Mouse (Mus musculus) neural tube, embryonic 13.5 days (tissue): Measurements from ENCODE around the gene 2010300C02Rik. TPM values are rescaled to one million over a fixed set of nuclear protein-coding genes. Genes with fewer than 3 reads are reported as not detected.

Experiments used
- ATAC-seq: fragments of 200-750 bp; cut with Nextera tagmentation; 2 replicates; pipeline ENCODE4 v1.8.0; 2017; ENCODE audit warnings: low read depth, mild to moderate bottlenecking, moderate TSS enrichment, moderate library complexity
- H3K27ac ChIP-seq: fragments of 300-500 bp; sonication (generic); replicated peaks from 2 replicates; pipeline ENCODE4 v1.5.1; 2015; ENCODE audit warnings: moderate library complexity, mild to moderate bottlenecking, inconsistent platforms
- H3K27me3 ChIP-seq: fragments of 300-500 bp; sonication (generic); 2 replicates; pipeline ENCODE4 v1.6.1; 2015; ENCODE audit warnings: mild to moderate bottlenecking, inconsistent platforms
- H3K36me3 ChIP-seq: fragments of 300-500 bp; sonication (generic); 2 replicates; pipeline ENCODE4 v1.6.1; 2015; ENCODE audit warnings: mild to moderate bottlenecking, inconsistent platforms
- H3K4me1 ChIP-seq: fragments of 300-500 bp; sonication (generic); replicated peaks from 2 replicates; pipeline ENCODE4 v1.6.1; 2015; ENCODE audit warnings: inconsistent platforms
- H3K4me2 ChIP-seq: fragments of 300-500 bp; sonication (generic); 2 replicates; pipeline ENCODE4 v1.6.1; 2015; ENCODE audit warnings: inconsistent platforms, mild to moderate bottlenecking, moderate library complexity
- H3K4me3 ChIP-seq: fragments of 300-500 bp; sonication (generic); 2 replicates; pipeline ENCODE4 v1.5.1; 2015; ENCODE audit warnings: mild to moderate bottlenecking, inconsistent platforms
- H3K9ac ChIP-seq: fragments of 300-500 bp; sonication (generic); 2 replicates; pipeline ENCODE4 v1.6.1; 2015; ENCODE audit warnings: moderate library complexity, mild to moderate bottlenecking, inconsistent platforms
- H3K9me3 ChIP-seq: fragments of 300-500 bp; sonication (generic); 2 replicates; pipeline ENCODE4 v1.6.1; 2016; ENCODE audit warnings: inconsistent platforms
- WGBS: fragments of 180-500 bp; shearing (Covaris S2); methylation state at CpG from one replicate; pipeline ENCODE4 v1.1.7; 2015; 5-methylcytosine and 5-hydroxymethylcytosine counted together
- polyA plus RNA-seq: library from polyadenylated mRNA; unstranded; fragments of >200 nt; fragmentation: Nextera tagmentation; extraction: Ambion mirVana; gene quantifications from 2 replicates; pipeline ENCODE4 v1.2.1, GENCODE M21; 2015

Gene 2010300C02Rik
- polyA plus RNA-seq, 1 experiment from 2014 or later = 1.5 TPM

GRCm38 (mm10) chr1:37653992-37654391, 65.9 kb downstream of the 2010300C02Rik start:
- Histone ChIP-seq H3K36me3 (no peaks in the 10 kb centered on the region), H3K9ac (no peak overlapping the region), H3K4me3 (no peak overlapping the region), H3K27me3 (no peaks in the 10 kb centered on the region), H3K9me3 (0 out of 2 replicates have a peak, but pooled peaks cover 9% of the 10 kb centered on the region), H3K4me2 (no peak overlapping the region), H3K27ac (no peak overlapping the region), H3K4me1 (no peaks in the 10 kb centered on the region)
- ATAC-seq = no peak
- 80% methylated on average over 5 of the region's 5 CpGs for WGBS

- 91% methylated on average over 10 of the region's 10 CpGs for WGBS
- H3K4me2 ChIP-seq = no peak overlapping the region
- H3K27ac ChIP-seq = no peak overlapping the region
- no peaks in the 10 kb centered on the region for H3K27me3 ChIP-seq
- H3K4me1 ChIP-seq = no peaks in the 10 kb centered on the region
- no peak for ATAC-seq
- no peak overlapping the region for H3K4me3 ChIP-seq
- no peak overlapping the region for H3K9ac ChIP-seq
- no peaks in the 10 kb centered on the region for H3K9me3 ChIP-seq
- no peaks in the 10 kb centered on the region for H3K36me3 ChIP-seq
Observed at GRCm38 (mm10) chr1:37647066-37647465, 72.8 kb downstream of the 2010300C02Rik start.

DNA sequence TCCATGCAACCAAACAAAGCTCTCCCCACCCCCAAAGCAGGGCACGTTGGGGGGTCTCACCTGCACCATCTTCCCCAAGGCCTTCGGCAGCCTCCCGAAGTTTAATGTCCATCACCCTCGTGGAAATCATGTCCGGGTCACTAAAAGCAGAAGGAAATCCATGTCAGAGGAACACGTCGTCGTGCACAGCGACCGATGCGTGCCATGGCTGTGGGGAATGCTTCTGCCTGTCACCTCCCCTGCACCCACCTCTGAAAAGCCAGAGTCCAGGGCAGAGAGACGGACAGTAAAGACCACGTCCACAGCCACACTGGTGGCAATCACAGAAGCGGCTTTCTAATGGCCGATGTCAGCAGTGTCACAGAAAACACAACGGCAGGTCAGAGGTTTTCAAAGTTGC, 75.4 kb downstream of the 2010300C02Rik start:
- no peak for ATAC-seq
- 92% methylated on average over 16 of the region's 16 CpGs for WGBS
- Histone ChIP-seq H3K27me3 (no peaks in the 10 kb centered on the region), H3K27ac (no peak overlapping the region), H3K9me3 (no peaks in the 10 kb centered on the region), H3K4me3 (no peak overlapping the region), H3K4me2 (no peak overlapping the region), H3K9ac (no peak overlapping the region), H3K4me1 (peaks cover under 1% of the 10 kb centered on the region; the same call in 1 of the 2 replicates), H3K36me3 (no peaks in the 10 kb centered on the region)

DNA sequence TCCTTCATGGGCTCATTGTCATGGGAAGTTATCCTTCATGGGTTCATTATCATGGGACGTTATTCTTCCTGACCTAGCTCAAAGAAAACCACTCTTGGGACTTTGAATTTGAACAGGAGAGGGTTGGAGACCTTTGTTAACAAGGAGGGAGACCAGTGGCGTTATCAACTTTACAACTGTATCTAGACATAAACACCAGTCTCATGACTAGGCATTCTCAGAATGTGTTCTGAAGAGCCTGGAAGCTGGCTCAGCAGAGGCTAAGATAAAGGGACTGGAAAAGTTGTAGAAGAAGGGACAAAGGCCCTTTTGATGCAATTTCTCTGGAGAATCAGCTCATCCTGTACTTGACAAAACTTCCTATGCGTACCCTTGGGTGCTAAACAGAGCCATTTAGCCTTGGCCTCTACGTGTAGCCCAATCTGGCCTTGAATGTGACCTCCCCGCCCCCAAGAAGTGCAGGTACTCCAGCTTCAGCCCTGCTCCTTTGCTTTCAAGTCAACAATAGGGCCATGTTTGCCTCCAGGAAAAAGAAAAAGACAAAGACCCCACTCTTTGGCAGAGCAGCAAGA, 76.0 kb downstream of the 2010300C02Rik start:
- Histone ChIP-seq H3K36me3 (no peaks in the 10 kb centered on the region), H3K4me1 (peaks cover 6% of the 10 kb centered on the region), H3K27ac (no peak overlapping the region), H3K27me3 (no peaks in the 10 kb centered on the region), H3K9ac (no peak overlapping the region), H3K9me3 (no peaks in the 10 kb centered on the region), H3K4me3 (no peak overlapping the region), H3K4me2 (no peak overlapping the region)
- no peak for ATAC-seq
- 81% methylated on average over 5 of the region's 5 CpGs for WGBS

GRCm38 (mm10) chr1:37641361-37641760, 78.5 kb downstream of the 2010300C02Rik start:
- H3K27ac ChIP-seq = no peak overlapping the region
- H3K9me3 ChIP-seq = no peaks in the 10 kb centered on the region
- H3K36me3 ChIP-seq = no peaks in the 10 kb centered on the region
- H3K9ac ChIP-seq = no peak overlapping the region
- H3K4me3 ChIP-seq = no peak overlapping the region
- H3K27me3 ChIP-seq = no peaks in the 10 kb centered on the region
- H3K4me2 ChIP-seq = no peak overlapping the region
- WGBS = 91% methylated on average over 11 of the region's 11 CpGs
- peaks cover 10% of the 10 kb centered on the region for H3K4me1 ChIP-seq
- ATAC-seq = no peak

GRCm38 (mm10) chr1:37639101-37639500, 80.8 kb downstream of the 2010300C02Rik start:
- 10% methylated on average over 10 of the region's 10 CpGs for WGBS
- H3K4me3 ChIP-seq = no peak overlapping the region
- peaks cover 10% of the 10 kb centered on the region for H3K4me1 ChIP-seq
- H3K9me3 ChIP-seq = no peaks in the 10 kb centered on the region
- no peaks in the 10 kb centered on the region for H3K27me3 ChIP-seq
- H3K9ac ChIP-seq = no peak overlapping the region
- no peaks in the 10 kb centered on the region for H3K36me3 ChIP-seq
- ATAC-seq = peak; percentile 71
- no peak overlapping the region for H3K27ac ChIP-seq
- peak overlapping the region; percentile 43 for H3K4me2 ChIP-seq

DNA sequence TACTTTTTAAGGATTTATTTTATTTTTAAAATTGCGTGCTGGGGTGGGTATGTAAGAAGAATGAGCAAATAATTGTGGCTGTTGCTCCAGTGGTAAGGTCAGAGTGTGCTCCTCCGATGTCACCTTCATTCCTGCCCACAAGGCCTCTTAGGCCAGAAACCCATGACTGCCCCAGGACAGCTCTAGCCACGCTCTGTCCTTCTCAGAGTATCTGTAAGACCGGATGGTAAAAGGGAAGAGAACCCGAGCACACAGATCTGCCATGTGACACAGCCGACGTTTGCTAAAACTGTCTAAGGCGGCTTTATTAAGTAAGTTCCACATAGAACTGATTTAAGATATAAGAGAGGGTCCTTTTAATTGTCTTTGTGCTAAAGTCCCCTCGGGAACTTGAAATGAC, 81.3 kb downstream of the 2010300C02Rik start:
- H3K4me1 ChIP-seq = peaks cover 10% of the 10 kb centered on the region
- H3K27me3 ChIP-seq = no peaks in the 10 kb centered on the region
- no peaks in the 10 kb centered on the region for H3K36me3 ChIP-seq
- no peak for ATAC-seq
- 84% methylated on average over 9 of the region's 9 CpGs for WGBS
- no peak overlapping the region for H3K4me3 ChIP-seq
- peak overlapping the region; percentile 43 for H3K4me2 ChIP-seq
- H3K9ac ChIP-seq = no peak overlapping the region
- H3K27ac ChIP-seq = no peak overlapping the region
- no peaks in the 10 kb centered on the region for H3K9me3 ChIP-seq

- no peak for ATAC-seq
- Histone ChIP-seq H3K4me3 (no peak overlapping the region), H3K4me2 (no peak overlapping the region), H3K9ac (no peak overlapping the region), H3K27ac (no peak overlapping the region), H3K9me3 (no peaks in the 10 kb centered on the region), H3K36me3 (no peaks in the 10 kb centered on the region), H3K27me3 (no peaks in the 10 kb centered on the region), H3K4me1 (peaks cover 10% of the 10 kb centered on the region)
- 76% methylated on average over 11 of the region's 11 CpGs for WGBS
Observed at GRCm38 (mm10) chr1:37637571-37637970, 82.3 kb downstream of the 2010300C02Rik start.

- Histone ChIP-seq H3K36me3 (no peaks in the 10 kb centered on the region), H3K9me3 (no peaks in the 10 kb centered on the region), H3K9ac (no peak overlapping the region), H3K27ac (no peak overlapping the region), H3K4me2 (no peak overlapping the region), H3K4me1 (peaks cover 10% of the 10 kb centered on the region), H3K4me3 (no peak overlapping the region), H3K27me3 (no peaks in the 10 kb centered on the region)
- no peak for ATAC-seq
- WGBS = 85% methylated on average over 5 of the region's 5 CpGs
Observed at GRCm38 (mm10) chr1:37636824-37637223, 83.1 kb downstream of the 2010300C02Rik start.

GRCm38 (mm10) chr1:37636169-37636568, 83.7 kb downstream of the 2010300C02Rik start:
- no peak overlapping the region for H3K27ac ChIP-seq
- no peak for ATAC-seq
- H3K9me3 ChIP-seq = no peaks in the 10 kb centered on the region
- WGBS = 32% methylated on average over 2 of the region's 2 CpGs
- H3K9ac ChIP-seq = no peak overlapping the region
- no peaks in the 10 kb centered on the region for H3K36me3 ChIP-seq
- H3K4me3 ChIP-seq = no peak overlapping the region
- H3K4me1 ChIP-seq = peaks cover 10% of the 10 kb centered on the region
- H3K4me2 ChIP-seq = no peak overlapping the region
- H3K27me3 ChIP-seq = no peaks in the 10 kb centered on the region

GRCm38 (mm10) chr1:37635716-37636115, 84.2 kb downstream of the 2010300C02Rik start:
- no peak overlapping the region for H3K4me3 ChIP-seq
- H3K4me1 ChIP-seq = peaks cover 10% of the 10 kb centered on the region
- no peaks in the 10 kb centered on the region for H3K27me3 ChIP-seq
- H3K9ac ChIP-seq = no peak overlapping the region
- no peak for ATAC-seq
- 70% methylated on average over 7 of the region's 7 CpGs for WGBS
- H3K4me2 ChIP-seq = no peak overlapping the region
- H3K27ac ChIP-seq = no peak overlapping the region
- no peaks in the 10 kb centered on the region for H3K9me3 ChIP-seq
- no peaks in the 10 kb centered on the region for H3K36me3 ChIP-seq

- Histone ChIP-seq H3K4me2 (no peak overlapping the region), H3K9me3 (no peaks in the 10 kb centered on the region), H3K27me3 (no peaks in the 10 kb centered on the region), H3K27ac (no peak overlapping the region), H3K36me3 (no peaks in the 10 kb centered on the region), H3K9ac (no peak overlapping the region), H3K4me1 (peaks cover 10% of the 10 kb centered on the region), H3K4me3 (no peak overlapping the region)
- no peak for ATAC-seq
- 26% methylated on average over 4 of the region's 4 CpGs for WGBS
Observed at GRCm38 (mm10) chr1:37634658-37635057, 85.2 kb downstream of the 2010300C02Rik start.

- no peak for ATAC-seq
- 81% methylated on average over 5 of the region's 5 CpGs for WGBS
- H3K4me1 ChIP-seq = 0 out of 2 replicates have a peak, but pooled peaks cover under 1% of the 10 kb centered on the region
Observed at GRCm38 (mm10) chr1:37633516-37633915, 86.4 kb downstream of the 2010300C02Rik start.

More at GRCm38 (mm10) chr1:37633516-37633915, 86.4 kb downstream of the 2010300C02Rik start:
- Histone ChIP-seq H3K4me3 (no peak overlapping the region), H3K9me3 (no peaks in the 10 kb centered on the region), H3K27ac (no peak overlapping the region), H3K27me3 (no peaks in the 10 kb centered on the region), H3K9ac (no peak overlapping the region), H3K4me2 (no peak overlapping the region), H3K36me3 (no peaks in the 10 kb centered on the region)
